Mouse (Mus musculus) heart, embryonic 13.5 days (tissue): ENCODE measurements around the gene Tmem132c. TPM values are rescaled to one million over a fixed set of nuclear protein-coding genes. Genes with fewer than 3 reads are reported as not detected.

Source experiments
- ATAC-seq: fragments of 200-750 bp; cut with Nextera tagmentation; 2 replicates; pipeline ENCODE4 v1.8.0; 2017; ENCODE audit warnings: moderate TSS enrichment; ENCODE audit not compliant: insufficient number of reproducible peaks, low FRiP score, low TSS enrichment; ENCODE audit errors: extremely low read depth
- H3K27ac ChIP-seq: fragments of 300-500 bp; sonication (generic); replicated peaks from 2 replicates; pipeline ENCODE4 v1.5.1; 2015; ENCODE audit warnings: moderate library complexity, mild to moderate bottlenecking, inconsistent platforms
- H3K27me3 ChIP-seq: fragments of 300-500 bp; sonication (generic); replicated peaks from 2 replicates; pipeline ENCODE4 v1.6.1; 2015; ENCODE audit warnings: mild to moderate bottlenecking, inconsistent platforms
- H3K36me3 ChIP-seq: fragments of 300-500 bp; sonication (generic); 2 replicates; pipeline ENCODE4 v1.6.1; 2015; ENCODE audit warnings: mild to moderate bottlenecking, inconsistent platforms
- H3K4me1 ChIP-seq: fragments of 300-500 bp; sonication (generic); 2 replicates; pipeline ENCODE4 v1.6.1; 2015; ENCODE audit warnings: inconsistent platforms
- H3K4me2 ChIP-seq: fragments of 300-500 bp; sonication (generic); 2 replicates; pipeline ENCODE4 v1.6.1; 2015; ENCODE audit warnings: inconsistent platforms, mild to moderate bottlenecking, moderate library complexity
- H3K4me3 ChIP-seq: fragments of 300-500 bp; sonication (generic); 2 replicates; pipeline ENCODE4 v1.5.1; 2015; ENCODE audit warnings: moderate library complexity, mild to moderate bottlenecking, inconsistent platforms
- H3K9ac ChIP-seq: fragments of 300-500 bp; sonication (generic); 2 replicates; pipeline ENCODE4 v1.6.1; 2015; ENCODE audit warnings: inconsistent platforms, mild to moderate bottlenecking, moderate library complexity
- H3K9me3 ChIP-seq: fragments of 300-500 bp; sonication (generic); 2 replicates; pipeline ENCODE4 v1.6.1; 2016; ENCODE audit warnings: inconsistent platforms
- WGBS: fragments of 180-500 bp; shearing (Covaris S2); methylation state at CpG from one replicate; pipeline ENCODE4 v1.1.7; 2015; ENCODE audit warnings: mixed read lengths; 5-methylcytosine and 5-hydroxymethylcytosine counted together
- polyA plus RNA-seq: library from polyadenylated mRNA; unstranded; fragments of >200 nt; fragmentation: Nextera tagmentation; extraction: Ambion mirVana; gene quantifications from 2 replicates; pipeline ENCODE4 v1.2.1, GENCODE M21; 2015

Tmem132c gene
- polyA plus RNA-seq, 1 experiment from 2014 or later: 2.9 TPM

- ATAC-seq: no peak
- peaks cover 8% of the 10 kb centered on the region; the same call in 1 of the 2 replicates for H3K4me1 ChIP-seq
- H3K4me3 ChIP-seq: no peak overlapping the region
- no peak overlapping the region for H3K9ac ChIP-seq
- H3K27ac ChIP-seq: no peak overlapping the region
- H3K9me3 ChIP-seq: no peaks in the 10 kb centered on the region
- WGBS: 24% methylated on average over 1 of the region's 1 CpGs
- no peaks in the 10 kb centered on the region for H3K36me3 ChIP-seq
- no peaks in the 10 kb centered on the region for H3K27me3 ChIP-seq
- H3K4me2 ChIP-seq: no peak overlapping the region
Measured at GRCm38 (mm10) chr5:127306726-127307125, 65.1 kb downstream of the Tmem132c start.

DNA sequence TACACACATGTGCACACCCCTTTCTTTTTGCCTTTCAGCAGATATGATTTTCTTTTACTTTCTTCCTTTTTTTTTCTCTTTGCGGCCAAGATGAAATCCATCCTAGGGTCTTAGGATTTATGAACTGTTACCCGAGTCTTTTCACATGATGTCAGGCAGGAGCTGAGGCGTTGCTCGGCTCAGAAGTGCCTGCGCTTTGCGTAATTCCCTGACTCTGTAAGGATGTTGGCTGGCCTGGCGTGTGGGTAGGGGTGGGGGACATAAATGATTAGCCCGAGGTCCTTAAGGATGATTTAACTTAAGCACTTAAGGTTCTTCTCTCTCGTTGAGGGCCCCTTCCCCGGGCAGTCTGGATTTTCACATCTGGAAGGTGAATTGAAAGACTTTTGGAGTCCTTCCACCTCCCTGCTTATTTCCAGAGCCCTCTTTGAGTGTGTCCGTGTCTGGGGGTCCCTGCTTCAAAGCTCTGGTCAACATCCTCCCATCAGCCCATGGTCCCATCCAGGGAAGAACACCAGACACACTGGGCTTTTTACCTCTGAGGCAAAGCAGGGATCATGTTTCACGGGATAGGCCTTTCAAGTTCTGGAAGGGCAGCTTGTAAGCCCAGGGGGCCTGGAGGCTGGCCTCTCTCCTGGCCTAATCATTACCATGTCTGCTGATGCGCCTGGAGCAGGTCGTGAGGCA lies 68.9 kb downstream of the Tmem132c start:
- Histone ChIP-seq H3K9me3 (no peaks in the 10 kb centered on the region), H3K27ac (peak overlapping the region; percentile 30; the same call in 1 of the 2 replicates), H3K4me1 (peaks cover 8% of the 10 kb centered on the region; the same call in 1 of the 2 replicates), H3K4me2 (no peak overlapping the region), H3K4me3 (no peak overlapping the region), H3K27me3 (no peaks in the 10 kb centered on the region), H3K36me3 (no peaks in the 10 kb centered on the region), H3K9ac (no peak overlapping the region)
- 38% methylated on average over 14 of the region's 14 CpGs for WGBS
- ATAC-seq: no peak

DNA sequence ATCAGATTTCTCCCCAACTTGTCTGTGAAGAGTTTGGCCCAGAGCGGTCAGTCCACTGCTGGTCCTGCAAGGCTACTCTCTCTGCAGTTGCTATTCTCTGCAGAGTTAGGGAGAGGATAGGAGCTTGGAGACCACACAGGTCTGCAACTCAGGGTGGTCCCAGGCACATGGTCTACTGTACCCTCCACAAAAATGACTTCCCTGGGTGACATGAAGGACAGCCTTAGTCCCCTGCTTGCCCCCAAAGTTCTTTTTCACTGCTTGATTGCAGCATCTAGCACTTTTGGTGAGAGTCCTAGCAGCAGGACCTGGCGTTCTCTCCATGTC lies 69.4 kb downstream of the Tmem132c start:
- Histone ChIP-seq H3K27ac (peak overlapping the region; percentile 30; the same call in 1 of the 2 replicates), H3K27me3 (no peaks in the 10 kb centered on the region), H3K4me3 (no peak overlapping the region), H3K4me2 (no peak overlapping the region), H3K36me3 (no peaks in the 10 kb centered on the region), H3K4me1 (peaks cover 8% of the 10 kb centered on the region; the same call in 1 of the 2 replicates), H3K9ac (no peak overlapping the region), H3K9me3 (no peaks in the 10 kb centered on the region)
- WGBS: 52% methylated on average over 2 of the region's 2 CpGs
- ATAC-seq: no peak

DNA sequence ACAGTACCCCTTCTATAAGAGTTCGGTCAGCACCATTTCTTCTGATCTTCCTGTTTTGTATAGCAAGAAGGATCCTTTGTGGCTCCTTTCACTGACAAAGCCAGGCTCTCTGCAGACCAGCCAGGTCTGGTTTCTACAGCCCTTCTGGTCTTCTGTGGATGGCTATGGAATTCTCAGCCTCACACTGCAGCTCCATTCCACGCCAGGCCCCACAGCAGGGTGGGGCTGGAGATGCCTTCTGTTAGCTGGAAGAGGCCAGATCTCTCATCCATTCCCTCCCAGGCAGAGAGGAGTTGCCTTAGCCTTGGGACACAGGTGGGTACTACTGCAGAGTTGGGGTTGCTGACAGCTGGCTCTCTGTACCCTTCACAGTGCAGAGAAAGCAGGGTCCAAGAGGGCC lies 72.0 kb downstream of the Tmem132c start:
- H3K4me3 ChIP-seq: no peak overlapping the region
- 65% methylated on average over 2 of the region's 2 CpGs for WGBS
- H3K9me3 ChIP-seq: no peaks in the 10 kb centered on the region
- H3K27me3 ChIP-seq: no peaks in the 10 kb centered on the region
- no peaks in the 10 kb centered on the region for H3K36me3 ChIP-seq
- no peak overlapping the region for H3K9ac ChIP-seq
- no peak overlapping the region for H3K27ac ChIP-seq
- peaks cover 8% of the 10 kb centered on the region; the same call in 1 of the 2 replicates for H3K4me1 ChIP-seq
- no peak for ATAC-seq
- no peak overlapping the region for H3K4me2 ChIP-seq

GRCm38 (mm10) chr5:127319096-127319779 lies 77.6 kb downstream of the Tmem132c start:
- no peaks in the 10 kb centered on the region for H3K27me3 ChIP-seq
- H3K4me2 ChIP-seq: no peak overlapping the region
- no peaks in the 10 kb centered on the region for H3K9me3 ChIP-seq
- peaks cover 27% of the 10 kb centered on the region for H3K4me1 ChIP-seq
- WGBS: 27% methylated on average over 12 of the region's 12 CpGs
- ATAC-seq: no peak
- no peaks in the 10 kb centered on the region for H3K36me3 ChIP-seq
- H3K27ac ChIP-seq: peak overlapping the region; percentile 61
- no peak overlapping the region for H3K9ac ChIP-seq
- H3K4me3 ChIP-seq: no peak overlapping the region

DNA sequence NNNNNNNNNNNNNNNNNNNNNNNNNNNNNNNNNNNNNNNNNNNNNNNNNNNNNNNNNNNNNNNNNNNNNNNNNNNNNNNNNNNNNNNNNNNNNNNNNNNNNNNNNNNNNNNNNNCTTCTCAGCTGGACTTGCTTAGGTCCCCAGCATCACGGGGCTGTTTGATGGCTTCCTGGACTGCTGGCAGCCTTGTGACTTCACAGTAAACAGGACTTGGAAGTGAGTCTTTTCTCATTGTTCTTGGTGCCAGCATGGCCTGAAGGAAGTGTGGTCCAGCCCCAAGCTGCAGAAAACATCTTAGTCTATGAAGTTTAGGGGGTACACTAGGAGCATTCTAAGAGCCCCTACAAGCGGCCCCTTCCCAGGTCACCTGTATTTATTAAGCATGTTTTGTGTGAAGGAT lies 83.0 kb downstream of the Tmem132c start:
- H3K4me3 ChIP-seq: no peak overlapping the region
- H3K9me3 ChIP-seq: no peaks in the 10 kb centered on the region
- no peak overlapping the region for H3K4me2 ChIP-seq
- no peak for ATAC-seq
- no peaks in the 10 kb centered on the region; the same call in 1 of the 2 replicates for H3K27me3 ChIP-seq
- 42% methylated on average over 2 of the region's 2 CpGs for WGBS
- H3K4me1 ChIP-seq: peaks cover 19% of the 10 kb centered on the region
- no peak overlapping the region for H3K27ac ChIP-seq
- H3K36me3 ChIP-seq: no peaks in the 10 kb centered on the region
- no peak overlapping the region for H3K9ac ChIP-seq

GRCm38 (mm10) chr5:127336048-127336907 lies 94.7 kb downstream of the Tmem132c start:
- Histone ChIP-seq H3K4me3 (no peak overlapping the region), H3K4me2 (peak overlapping the region; percentile 41), H3K9me3 (no peaks in the 10 kb centered on the region), H3K36me3 (no peaks in the 10 kb centered on the region), H3K4me1 (peaks cover 26% of the 10 kb centered on the region), H3K27ac (peak overlapping the region; percentile 6; the same call in 1 of the 2 replicates), H3K27me3 (no peaks in the 10 kb centered on the region), H3K9ac (no peak overlapping the region)
- no peak for ATAC-seq
- WGBS: 23% methylated on average over 15 of the region's 15 CpGs

GRCm38 (mm10) chr5:127336908-127337265 lies 95.3 kb downstream of the Tmem132c start:
- Histone ChIP-seq H3K27me3 (no peaks in the 10 kb centered on the region), H3K4me1 (peaks cover 26% of the 10 kb centered on the region), H3K4me3 (no peak overlapping the region), H3K36me3 (no peaks in the 10 kb centered on the region), H3K4me2 (peak overlapping the region; percentile 41), H3K9me3 (no peaks in the 10 kb centered on the region), H3K27ac (0 out of 2 replicates have a peak overlapping the region, but pooled peaks have one; percentile 6), H3K9ac (no peak overlapping the region)
- ATAC-seq: no peak
- 43% methylated on average over 5 of the region's 5 CpGs for WGBS

DNA sequence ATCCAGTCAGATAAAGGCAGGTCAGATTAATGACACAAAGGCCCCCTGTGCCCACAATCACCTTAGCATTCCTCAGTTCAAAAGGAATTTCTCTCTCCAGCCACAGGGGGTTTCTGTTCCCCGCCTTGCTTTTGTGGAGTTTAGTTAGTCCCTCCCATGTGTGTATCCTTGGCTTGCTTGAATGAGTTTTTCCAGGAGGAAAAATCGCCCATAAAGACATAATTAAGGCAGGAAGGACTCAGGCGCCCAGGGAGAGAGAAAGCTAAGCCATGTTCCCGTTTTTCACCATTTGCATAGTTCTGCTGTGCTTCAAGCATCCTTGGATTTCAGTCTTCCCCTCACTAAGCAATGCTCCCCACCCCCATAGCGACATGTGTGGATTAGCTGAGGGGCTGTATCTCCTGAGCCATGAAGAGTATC lies 97.4 kb downstream of the Tmem132c start:
- H3K4me3 ChIP-seq: no peak overlapping the region
- peaks cover 26% of the 10 kb centered on the region for H3K4me1 ChIP-seq
- no peaks in the 10 kb centered on the region for H3K9me3 ChIP-seq
- H3K27ac ChIP-seq: no peak overlapping the region
- 11% methylated on average over 5 of the region's 5 CpGs for WGBS
- no peaks in the 10 kb centered on the region for H3K27me3 ChIP-seq
- no peak for ATAC-seq
- H3K9ac ChIP-seq: no peak overlapping the region
- no peaks in the 10 kb centered on the region for H3K36me3 ChIP-seq
- H3K4me2 ChIP-seq: no peak overlapping the region; the same call in 1 of the 2 replicates

- Histone ChIP-seq H3K9ac (no peak overlapping the region), H3K4me2 (no peak overlapping the region), H3K4me3 (no peak overlapping the region), H3K9me3 (no peaks in the 10 kb centered on the region), H3K27me3 (no peaks in the 10 kb centered on the region), H3K36me3 (no peaks in the 10 kb centered on the region), H3K4me1 (peaks cover 22% of the 10 kb centered on the region), H3K27ac (no peak overlapping the region)
- ATAC-seq: no peak
- 16% methylated on average over 3 of the region's 3 CpGs for WGBS
Measured at GRCm38 (mm10) chr5:127341158-127341557, 99.5 kb downstream of the Tmem132c start.

DNA sequence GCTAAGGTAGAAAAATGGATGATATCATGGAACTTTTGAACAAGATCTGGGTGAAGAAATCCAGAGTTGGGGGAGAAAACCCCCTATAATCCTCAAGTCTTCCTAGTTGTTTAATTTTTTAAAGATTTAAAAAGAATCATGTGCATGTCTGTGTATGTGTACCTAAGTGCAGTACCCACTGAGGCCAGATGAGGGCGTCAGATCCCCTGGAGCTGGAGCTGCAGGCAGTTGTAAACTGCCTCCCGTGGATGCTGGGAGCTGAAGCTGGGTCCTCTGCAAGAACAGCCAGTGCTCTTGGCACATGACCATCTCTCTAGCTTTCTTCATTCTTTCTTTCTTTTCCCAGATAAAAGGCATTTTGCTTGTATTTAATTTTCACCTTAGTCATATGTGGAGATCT lies 103.1 kb downstream of the Tmem132c start:
- no peak overlapping the region for H3K4me3 ChIP-seq
- WGBS: 30% methylated on average over 2 of the region's 2 CpGs
- no peak overlapping the region for H3K4me2 ChIP-seq
- H3K9ac ChIP-seq: no peak overlapping the region
- H3K27ac ChIP-seq: no peak overlapping the region
- ATAC-seq: no peak
- H3K4me1 ChIP-seq: peaks cover 10% of the 10 kb centered on the region
- no peaks in the 10 kb centered on the region for H3K9me3 ChIP-seq
- no peaks in the 10 kb centered on the region for H3K27me3 ChIP-seq
- no peaks in the 10 kb centered on the region for H3K36me3 ChIP-seq
